Mouse (Mus musculus): ENCODE data around the gene Itgb6. TPM values are rescaled to one million over a fixed set of nuclear protein-coding genes. Genes with fewer than 3 reads are reported as not detected.

Gene Itgb6
- total and polyA plus RNA-seq, 3 experiments = not detected

GRCm38 (mm10) chr2:60710317-60710716, 12.1 kb downstream of the Itgb6 start:
- Histone ChIP-seq H3K4me3 (replicated peaks in 1 of 3; ENCODE audit: low read depth in 2 of 3, low read length in 2 of 3, poor library complexity in 1 of 3) (no peak overlapping the region), H3K4me1 (ENCODE audit: control insufficient read depth in 1 of 2, insufficient read depth in 2 of 2) (peaks cover 0 to 23% of the 10 kb centered on the region in 2 experiments; a peak in 2 of 4 replicates), H3K4me2 (ENCODE audit: insufficient read depth, low read depth, poor library complexity, severe bottlenecking) (no peak overlapping the region), H3K9me3 (replicated peaks; ENCODE audit: low read length) (no peaks in the 10 kb centered on the region), H3K27ac (ENCODE audit: insufficient read depth, low read depth) (no peak overlapping the region), H3K27me3 (replicated peaks) (no peaks in the 10 kb centered on the region), H3K9ac (ENCODE audit: insufficient read depth, low read depth) (no peak overlapping the region), H3K36me3 (replicated peaks in 1 of 2; ENCODE audit: control insufficient read depth in 1 of 2, insufficient read depth in 1 of 2, low read length in 1 of 2) (no peaks in the 10 kb centered on the region), H3K79me2 (replicated peaks; ENCODE audit: control insufficient read depth, extremely low read depth, insufficient read depth, poor library complexity, severe bottlenecking) (no peaks in the 10 kb centered on the region)
- in situ Hi-C loops (cut with MboI; ENCODE audit: low pct_ligation_motif_present, low pct_unique_long_range_greater_than_20kb, low sequenced_read_pairs) = no loop called here
- dilution Hi-C loops (cut with MboI; ENCODE audit: extremely low pct_ligation_motif_present, extremely low pct_unique_long_range_greater_than_20kb, low sequenced_read_pairs) = no loop called here
- TF ChIP-seq MAX (IDR thresholded peaks at IDR 0.05; ENCODE audit: low read length) = no peak
- TF ChIP-seq BHLHE40 (IDR thresholded peaks at IDR 0.05; ENCODE audit: low read depth, low read length) = no peak
- no peak for TF ChIP-seq JUND (conservative IDR thresholded peaks at IDR 0.05; ENCODE audit: low read depth, low read length)
- DNase-seq (ENCODE audit: extremely low read depth) = no peak

DNA sequence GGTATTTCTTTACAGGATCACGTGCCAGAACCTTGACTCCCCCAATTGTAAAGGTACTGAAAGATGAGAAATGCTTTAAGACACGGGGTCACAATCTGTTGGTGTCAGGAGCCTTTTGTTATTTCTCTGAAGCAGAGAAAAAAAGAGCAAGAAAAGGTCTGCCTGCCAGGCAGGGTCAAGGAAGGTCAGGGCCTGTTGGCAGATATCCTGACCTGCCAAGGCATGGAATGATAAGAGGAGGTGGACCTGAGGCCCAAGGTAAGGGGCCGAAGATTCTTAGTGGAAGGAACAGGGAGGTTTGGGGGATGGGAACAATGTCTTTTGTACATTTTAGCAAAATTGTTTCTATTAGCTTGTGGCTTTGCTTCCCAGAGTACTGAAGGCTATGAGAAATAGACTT, 13.8 kb downstream of the Itgb6 start:
- no peak for DNase-seq (ENCODE audit: extremely low read depth)
- Histone ChIP-seq H3K4me2 (ENCODE audit: insufficient read depth, low read depth, poor library complexity, severe bottlenecking) (no peak overlapping the region), H3K9ac (ENCODE audit: insufficient read depth, low read depth) (no peak overlapping the region), H3K27ac (ENCODE audit: insufficient read depth, low read depth) (no peak overlapping the region), H3K4me1 (ENCODE audit: control insufficient read depth in 1 of 2, insufficient read depth in 2 of 2) (peaks cover 0 to 23% of the 10 kb centered on the region in 2 experiments; a peak in 2 of 4 replicates), H3K9me3 (replicated peaks; ENCODE audit: low read length) (no peaks in the 10 kb centered on the region), H3K4me3 (replicated peaks in 1 of 3; ENCODE audit: low read depth in 2 of 3, low read length in 2 of 3, poor library complexity in 1 of 3) (no peak overlapping the region), H3K36me3 (replicated peaks in 1 of 2; ENCODE audit: control insufficient read depth in 1 of 2, insufficient read depth in 1 of 2, low read length in 1 of 2) (no peaks in the 10 kb centered on the region), H3K79me2 (replicated peaks; ENCODE audit: control insufficient read depth, extremely low read depth, insufficient read depth, poor library complexity, severe bottlenecking) (no peaks in the 10 kb centered on the region), H3K27me3 (replicated peaks) (no peaks in the 10 kb centered on the region)
- TF ChIP-seq ZKSCAN1 (IDR thresholded peaks at IDR 0.05; ENCODE audit: borderline replicate concordance, low read depth, low read length) (no peak), RAD21 (IDR thresholded peaks at IDR 0.05; ENCODE audit: low read depth, low read length) (no peak), POLR2AphosphoS2 (IDR thresholded peaks at IDR 0.05; ENCODE audit: low read depth, low read length) (no peak), MAZ (IDR thresholded peaks at IDR 0.05; ENCODE audit: low read depth, low read length) (no peak), PAX5 (IDR thresholded peaks at IDR 0.05; ENCODE audit: low read length) (no peak), JUND (conservative IDR thresholded peaks at IDR 0.05; ENCODE audit: low read depth, low read length) (no peak), ZMIZ1 (IDR thresholded peaks at IDR 0.05; ENCODE audit: low read depth, low read length) (no peak), SIN3A (IDR thresholded peaks at IDR 0.05; ENCODE audit: low read length) (no peak), KAT2A (IDR thresholded peaks at IDR 0.05; ENCODE audit: insufficient replicate concordance, low read length) (no peak), ZNF384 (IDR thresholded peaks at IDR 0.05; ENCODE audit: low read depth, low read length) (no peak), ELF1 (IDR thresholded peaks at IDR 0.05; ENCODE audit: low read depth, low read length) (no peak)
- in situ Hi-C loops (cut with MboI; ENCODE audit: low pct_ligation_motif_present, low pct_unique_long_range_greater_than_20kb, low sequenced_read_pairs) = no loop called here
- dilution Hi-C loops (cut with MboI; ENCODE audit: extremely low pct_ligation_motif_present, extremely low pct_unique_long_range_greater_than_20kb, low sequenced_read_pairs) = no loop called here

GRCm38 (mm10) chr2:60706866-60707265, 15.6 kb downstream of the Itgb6 start:
- TF ChIP-seq E2F4 (IDR thresholded peaks at IDR 0.05; ENCODE audit: insufficient replicate concordance, low read depth, low read length) = no peak
- no peak for TF ChIP-seq POLR2AphosphoS2 (IDR thresholded peaks at IDR 0.05; ENCODE audit: low read depth, low read length)
- no peak for TF ChIP-seq MAFK (IDR thresholded peaks at IDR 0.05; ENCODE audit: insufficient replicate concordance, low read length)
- no peak for TF ChIP-seq RAD21 (IDR thresholded peaks at IDR 0.05; ENCODE audit: low read depth, low read length)
- no peak for TF ChIP-seq TBP (conservative IDR thresholded peaks at IDR 0.05; ENCODE audit: low read depth, low read length)
- TF ChIP-seq MAX (IDR thresholded peaks at IDR 0.05; ENCODE audit: low read length) = no peak
- no peak for TF ChIP-seq HCFC1 (IDR thresholded peaks at IDR 0.05; ENCODE audit: low read depth, low read length)
- no peak for TF ChIP-seq MXI1 (IDR thresholded peaks at IDR 0.05; ENCODE audit: low read depth, low read length)
- TF ChIP-seq CHD2 (IDR thresholded peaks at IDR 0.05; ENCODE audit: low read length) = no peak
- no peak for TF ChIP-seq JUND (conservative IDR thresholded peaks at IDR 0.05; ENCODE audit: low read depth, low read length)
- Histone ChIP-seq H3K4me1 (ENCODE audit: control insufficient read depth in 1 of 2, insufficient read depth in 2 of 2) (peaks cover 0 to 13% of the 10 kb centered on the region in 2 experiments; a peak in 2 of 4 replicates), H3K27ac (ENCODE audit: insufficient read depth, low read depth) (no peak overlapping the region), H3K27me3 (replicated peaks) (no peaks in the 10 kb centered on the region), H3K79me2 (replicated peaks; ENCODE audit: control insufficient read depth, extremely low read depth, insufficient read depth, poor library complexity, severe bottlenecking) (no peaks in the 10 kb centered on the region), H3K9me3 (replicated peaks; ENCODE audit: low read length) (no peaks in the 10 kb centered on the region), H3K4me3 (replicated peaks in 1 of 3; ENCODE audit: low read depth in 2 of 3, low read length in 2 of 3, poor library complexity in 1 of 3) (no peak overlapping the region), H3K4me2 (ENCODE audit: insufficient read depth, low read depth, poor library complexity, severe bottlenecking) (no peak overlapping the region), H3K36me3 (replicated peaks in 1 of 2; ENCODE audit: control insufficient read depth in 1 of 2, insufficient read depth in 1 of 2, low read length in 1 of 2) (no peaks in the 10 kb centered on the region), H3K9ac (ENCODE audit: insufficient read depth, low read depth) (no peak overlapping the region)
- DNase-seq (ENCODE audit: extremely low read depth) = no peak
- in situ Hi-C loops (cut with MboI; ENCODE audit: low pct_ligation_motif_present, low pct_unique_long_range_greater_than_20kb, low sequenced_read_pairs) (no loop called here), dilution Hi-C loops (cut with MboI; ENCODE audit: extremely low pct_ligation_motif_present, extremely low pct_unique_long_range_greater_than_20kb, low sequenced_read_pairs) (no loop called here)

Data from CH12.LX (cell line).